Mouse (Mus musculus) liver, adult 2 months (tissue): ENCODE data around the gene Duxf3.
"Not testable (repeated sequence)": the region's sequence is repeated elsewhere in the genome, so short reads cannot be mapped to it uniquely, and the experiment has no call there.

Source experiments
- CTCF ChIP-seq: fragments of 200-500 bp; IDR thresholded peaks from 2 replicates; pipeline ENCODE4 v1.5.1; 2011; ENCODE audit warnings: low read depth, low read length, control low read depth
- POLR2A ChIP-seq: fragments of 200-500 bp; IDR thresholded peaks from 2 replicates; pipeline ENCODE4 v1.6.1; 2011; ENCODE audit warnings: low read length, control low read depth; ENCODE audit not compliant: insufficient read depth; ENCODE audit errors: extremely low read depth

DNA sequence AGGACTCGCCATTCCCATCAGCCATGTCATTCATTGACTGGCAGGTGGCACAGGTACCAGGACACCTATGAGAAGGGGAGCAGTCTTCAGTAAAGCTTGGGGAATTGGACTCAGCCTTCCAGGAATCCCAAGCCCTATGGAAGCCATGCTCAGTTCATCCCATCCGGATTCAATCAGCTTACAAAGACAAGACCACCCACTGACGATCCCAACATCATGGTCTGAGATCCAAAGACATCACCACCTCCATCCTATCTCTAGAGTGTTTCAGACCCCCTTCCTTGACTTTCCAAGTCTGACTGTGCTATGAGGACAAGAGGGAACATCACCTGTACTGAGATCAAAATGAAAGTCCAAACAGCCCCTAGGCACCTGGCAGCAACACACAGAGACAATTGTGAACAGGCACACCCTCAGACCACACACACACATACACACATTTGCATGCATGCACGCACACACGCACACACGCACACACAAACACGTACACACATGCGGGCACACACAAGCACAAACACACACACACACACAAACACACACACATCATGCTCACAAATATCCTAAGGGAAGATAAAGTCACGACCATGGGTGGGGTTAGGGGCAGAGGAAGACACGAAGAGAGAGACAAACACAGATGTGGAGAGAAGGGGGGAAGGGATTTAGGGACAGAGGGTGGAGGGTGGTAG is 722 bp upstream of the Duxf3 start:
- not testable (repeated sequence) for TF ChIP-seq CTCF, POLR2A
